Mouse (Mus musculus) layer of hippocampus, adult 9-11 months (tissue): Measurements from ENCODE around the gene Pced1b.
"Not testable (repeated sequence)": the region's sequence is repeated elsewhere in the genome, so short reads cannot be mapped to it uniquely, and the experiment has no call there.

Experiments used
- DNase-seq: peaks from one replicate; pipeline ENCODE4 v3.0.0; 2022

The Pced1b gene

DNA sequence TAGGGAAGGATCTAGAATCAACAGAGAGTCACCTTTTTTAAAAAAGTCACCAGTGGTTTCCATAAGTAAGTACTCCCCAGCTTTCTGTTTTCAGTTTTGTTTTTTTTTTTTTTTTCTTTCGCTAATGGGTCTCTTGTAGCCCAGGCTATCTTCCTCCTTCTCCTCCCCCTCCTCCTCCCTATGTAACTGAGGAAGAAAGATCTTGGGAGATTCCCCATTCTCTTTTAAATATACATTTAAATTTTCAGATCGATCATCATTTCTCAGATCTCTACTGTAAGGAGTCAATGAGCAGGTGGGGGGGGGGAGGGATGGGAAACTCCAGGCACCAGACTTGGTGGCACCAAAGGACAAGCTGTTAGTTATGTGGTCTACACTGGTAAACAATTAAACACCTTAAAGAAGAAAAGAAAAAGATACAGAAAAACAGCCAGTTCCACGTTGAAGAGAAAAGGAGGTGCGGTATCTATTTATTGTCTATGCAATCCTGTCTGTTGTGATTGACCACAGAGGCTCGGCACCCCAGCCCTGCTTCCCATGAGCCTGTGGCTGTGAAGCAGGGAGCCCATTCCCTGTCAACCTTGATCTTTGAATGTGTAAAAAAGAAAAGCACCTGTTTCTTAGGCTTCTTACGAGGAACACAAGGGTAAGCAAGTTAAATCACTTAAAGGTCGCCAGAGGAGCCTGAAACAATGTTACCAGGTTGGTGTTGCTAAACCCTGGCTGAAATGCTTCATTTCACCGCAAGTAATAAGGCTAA, 127.4 kb downstream of the Pced1b start:
- no peak for DNase-seq

DNA sequence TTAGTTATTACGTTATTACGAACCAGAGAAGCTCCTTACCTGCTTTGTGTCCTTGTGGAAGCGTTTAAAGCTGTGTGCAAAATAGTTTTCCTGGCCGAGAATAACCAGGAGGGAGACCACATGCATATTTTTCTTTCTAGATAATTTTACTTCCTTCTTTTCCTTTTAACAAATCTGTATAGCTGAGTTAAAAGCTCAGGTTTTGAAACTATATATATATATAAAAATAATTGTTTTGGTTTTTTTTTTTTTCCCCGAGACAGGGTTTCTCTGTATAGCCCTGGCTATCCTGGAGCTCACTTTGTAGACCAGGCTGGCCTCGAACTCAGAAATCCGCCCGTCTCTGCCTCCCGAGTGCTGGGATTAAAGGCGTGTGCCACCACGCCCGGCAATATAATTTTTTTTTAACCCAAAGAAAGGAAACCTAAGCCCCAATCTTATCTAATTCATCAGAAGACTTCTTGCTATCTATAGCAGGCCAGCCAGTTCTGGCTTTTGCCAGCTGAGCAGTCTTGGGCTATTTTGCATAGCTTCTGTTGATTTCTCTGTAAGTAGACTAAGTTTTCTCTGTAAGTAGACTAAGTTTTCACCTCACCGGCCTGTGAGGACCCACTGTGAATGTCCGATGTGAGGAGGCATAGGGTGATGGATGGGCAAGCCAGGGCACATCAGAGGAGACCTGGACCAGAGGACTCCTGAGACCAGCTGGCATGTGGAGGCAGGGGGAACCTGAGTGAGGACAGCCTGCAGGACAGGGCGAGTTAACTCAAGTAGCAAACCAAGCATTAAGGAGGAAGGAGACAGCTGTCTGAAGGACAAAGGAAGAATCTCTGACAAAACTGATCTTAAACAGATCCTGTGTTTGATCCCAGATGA, 128.2 kb downstream of the Pced1b start:
- DNase-seq: no peak

DNA sequence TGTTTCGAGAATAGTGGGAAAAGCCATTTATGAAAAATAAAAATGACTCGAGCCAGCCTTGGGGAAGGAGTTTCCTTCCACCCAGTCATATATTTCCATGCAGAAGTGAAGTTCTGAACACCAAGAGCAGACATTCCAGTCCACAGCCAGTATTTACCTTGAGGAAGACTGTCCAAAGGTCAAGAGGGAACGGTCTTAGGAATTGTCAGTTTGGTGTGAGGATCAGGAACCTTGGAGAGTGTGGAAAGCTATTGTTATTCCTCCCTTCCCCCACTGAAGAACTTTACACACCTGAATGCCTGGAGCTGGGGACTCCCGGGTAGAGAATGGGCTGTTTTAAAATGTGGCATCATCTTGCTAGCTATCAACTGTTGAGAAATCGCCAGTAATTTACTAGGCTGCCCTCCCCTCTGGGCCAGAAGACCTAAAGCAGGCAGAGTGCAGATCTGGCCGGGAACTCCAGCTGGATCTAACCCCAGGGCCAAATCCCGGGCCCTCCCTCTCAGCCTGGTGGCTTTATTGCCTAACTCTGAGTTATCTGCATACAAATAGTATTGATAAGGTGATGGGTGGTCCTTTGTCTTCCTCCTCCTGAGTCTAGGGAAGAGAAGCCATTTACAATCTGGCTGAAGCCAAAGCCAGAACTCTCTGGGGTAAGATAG, 129.3 kb downstream of the Pced1b start:
- no peak for DNase-seq

DNA sequence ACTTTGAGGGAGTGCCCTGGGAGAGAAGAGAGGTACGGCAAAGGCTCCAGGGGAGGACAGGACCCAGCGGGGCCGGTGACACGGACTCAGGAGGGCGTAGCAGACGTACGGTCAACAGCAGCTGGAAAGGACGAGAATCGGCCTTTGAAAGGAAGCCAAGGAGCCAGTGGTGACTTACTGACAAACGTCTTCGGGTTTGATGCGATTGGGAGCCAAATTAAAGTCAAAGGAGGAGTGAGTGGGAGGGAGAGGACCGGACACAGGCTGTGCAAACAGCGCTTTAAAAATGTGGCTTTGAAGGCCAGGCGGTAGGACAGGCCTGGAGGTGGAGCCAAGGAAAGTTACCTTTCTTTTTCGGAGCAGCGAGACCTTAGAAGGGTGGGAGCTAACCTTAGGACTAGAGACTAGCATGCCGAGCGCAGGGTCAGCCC, 129.9 kb downstream of the Pced1b start:
- DNase-seq: no peak

- no peak for DNase-seq
Measured at GRCm38 (mm10) chr15:97378061-97378460, 131.2 kb downstream of the Pced1b start.

GRCm38 (mm10) chr15:97379489-97380304, 132.8 kb downstream of the Pced1b start:
- no peak for DNase-seq

DNA sequence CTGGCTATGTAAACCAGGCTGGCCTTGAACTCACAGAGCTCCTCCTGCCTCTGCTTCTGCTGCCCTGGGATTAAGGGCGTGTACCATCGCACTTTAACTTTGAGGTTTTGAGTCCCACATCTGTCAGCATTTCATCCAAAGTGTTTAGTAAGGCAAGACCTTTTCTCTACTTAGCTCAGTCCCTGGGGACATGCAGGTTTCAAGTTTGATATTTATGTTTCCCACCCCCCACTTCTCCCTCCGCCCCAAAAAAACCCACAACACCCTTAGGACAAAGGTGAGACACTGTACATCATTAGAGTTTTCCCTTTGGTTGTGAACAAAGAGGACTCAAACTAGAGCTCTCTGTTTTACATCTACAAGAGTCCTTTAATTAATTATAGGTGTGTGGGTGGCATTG, 135.7 kb downstream of the Pced1b start:
- no peak for DNase-seq

DNA sequence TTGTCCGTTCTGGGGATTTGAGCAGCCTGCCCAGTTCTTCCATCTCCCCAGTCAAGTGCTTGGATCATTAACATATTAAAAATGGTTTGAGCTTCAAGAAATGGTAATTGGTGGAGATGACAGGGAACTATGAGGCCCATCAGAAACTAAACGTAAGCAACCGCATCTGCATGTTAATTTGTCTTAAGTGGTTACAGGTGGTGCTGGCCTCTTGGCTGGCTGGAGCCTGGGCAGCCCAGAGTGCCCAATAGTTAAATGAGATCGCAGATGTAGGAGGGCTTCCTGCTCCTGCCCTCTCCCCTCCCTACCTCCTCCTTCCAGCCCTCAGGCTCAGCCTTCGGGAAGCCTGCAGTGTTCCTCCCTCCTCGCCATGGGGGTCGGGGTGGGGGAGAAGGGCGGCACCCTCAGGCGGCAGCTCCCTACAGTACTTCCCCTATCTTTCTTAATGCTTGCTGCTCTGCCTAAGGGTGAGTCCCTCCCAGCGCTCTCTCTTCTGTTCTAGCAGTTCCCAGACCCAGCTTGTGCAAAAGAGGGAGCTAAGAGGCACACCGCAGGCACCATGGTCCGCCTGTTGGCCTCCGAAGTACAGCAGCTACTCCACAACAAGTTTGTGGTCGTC, 136.7 kb downstream of the Pced1b start:
- no peak for DNase-seq

DNA sequence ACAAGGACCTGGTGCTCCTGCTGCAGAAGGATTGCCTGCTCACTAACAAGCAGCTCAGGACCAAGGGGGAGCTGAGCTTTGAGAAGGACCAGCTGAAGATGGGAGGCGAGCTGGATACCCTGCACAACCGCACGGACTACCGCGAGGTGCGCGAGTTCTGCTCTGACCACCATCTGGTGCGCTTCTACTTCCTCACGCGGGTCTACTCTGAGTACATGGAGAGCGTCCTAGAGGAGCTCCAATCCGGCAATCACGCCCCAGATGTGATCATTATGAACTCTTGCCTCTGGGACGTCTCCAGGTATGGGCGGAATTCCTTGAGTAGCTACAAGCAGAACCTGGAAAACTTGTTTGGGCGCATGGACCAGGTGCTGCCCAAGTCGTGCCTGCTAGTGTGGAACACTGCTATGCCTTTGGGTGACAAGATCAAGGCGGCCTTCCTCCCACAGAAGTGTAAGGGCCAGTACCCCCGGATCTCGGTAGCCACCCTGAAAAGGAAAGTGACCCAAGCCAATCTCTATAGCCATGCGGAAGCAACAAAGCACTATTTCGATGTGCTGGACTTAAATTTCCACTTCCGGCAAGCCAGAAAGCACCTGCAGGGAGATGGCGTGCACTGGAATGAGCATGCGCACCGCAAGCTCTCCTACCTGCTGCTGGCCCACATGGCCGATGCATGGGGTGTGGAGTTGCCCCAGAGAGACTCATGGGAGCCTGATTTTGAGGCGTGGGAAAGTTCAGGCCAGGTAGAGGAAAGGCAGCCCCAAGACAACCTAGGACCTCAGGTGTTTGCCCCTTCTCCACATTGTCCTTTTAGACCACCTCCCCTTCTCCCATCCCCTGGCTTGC, 137.5 kb downstream of the Pced1b start:
- DNase-seq: no peak

DNA sequence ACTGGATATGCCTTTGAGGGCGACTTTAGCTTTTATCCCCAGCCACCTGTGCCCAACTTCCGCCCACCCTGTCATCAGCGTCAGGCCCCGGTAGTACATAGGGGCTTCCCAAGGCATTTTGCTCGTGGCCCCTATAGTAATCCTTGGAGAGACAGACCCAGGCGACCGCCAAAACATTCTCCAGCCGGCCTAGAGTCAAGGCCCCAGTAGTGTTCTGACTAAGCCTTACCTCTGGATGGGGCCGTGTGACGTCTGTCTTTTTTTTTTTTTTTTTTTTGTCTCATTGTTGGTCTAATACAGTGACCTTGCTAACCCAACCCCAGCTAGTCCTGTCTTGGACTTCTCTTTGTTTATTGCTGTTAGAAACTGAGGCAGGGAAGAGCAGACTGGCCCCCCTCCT, 138.3 kb downstream of the Pced1b start:
- not testable (repeated sequence) for DNase-seq

GRCm38 (mm10) chr15:97387793-97388192, 140.9 kb downstream of the Pced1b start:
- no peak for DNase-seq

DNA sequence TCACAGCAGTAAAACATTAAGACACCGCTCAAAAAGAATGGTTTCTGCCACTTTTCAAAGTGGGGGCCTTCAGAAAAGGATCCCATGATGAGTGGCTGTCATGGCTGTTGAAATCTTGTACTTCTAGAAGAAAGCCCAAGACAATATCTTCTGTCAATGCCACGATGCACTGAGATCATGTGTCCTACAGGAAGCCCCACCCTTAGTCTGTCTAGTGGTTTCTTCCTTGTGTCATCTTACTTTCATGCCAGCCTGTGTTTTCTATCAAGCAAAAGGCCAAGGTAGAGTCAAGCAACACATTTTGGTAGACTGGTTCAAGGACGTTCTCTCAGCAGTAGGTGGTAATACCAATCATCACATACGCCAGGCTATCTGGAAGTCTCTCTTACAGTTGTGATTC, 142.7 kb downstream of the Pced1b start:
- DNase-seq: no peak

GRCm38 (mm10) chr15:97390778-97391177, 143.9 kb downstream of the Pced1b start:
- DNase-seq: no peak

DNA sequence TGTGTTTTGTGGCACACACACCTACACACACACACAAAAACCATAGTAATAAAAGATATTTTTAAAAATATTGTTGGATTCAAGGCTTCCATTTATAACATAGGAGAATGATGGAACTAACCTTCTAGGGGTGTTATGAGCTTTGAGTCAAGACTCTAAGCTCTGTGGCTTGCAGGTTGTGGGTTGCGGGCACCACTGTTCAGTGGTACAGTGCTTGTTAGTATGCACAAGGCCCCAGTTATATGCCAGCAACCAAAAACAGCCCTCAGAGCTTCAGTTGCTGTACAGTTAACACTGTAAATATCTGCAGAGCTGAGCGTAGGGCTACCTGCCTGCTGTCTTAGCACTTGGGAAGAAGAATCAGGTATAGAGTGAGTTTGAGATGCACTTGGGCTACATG, 144.5 kb downstream of the Pced1b start:
- no peak for DNase-seq

DNA sequence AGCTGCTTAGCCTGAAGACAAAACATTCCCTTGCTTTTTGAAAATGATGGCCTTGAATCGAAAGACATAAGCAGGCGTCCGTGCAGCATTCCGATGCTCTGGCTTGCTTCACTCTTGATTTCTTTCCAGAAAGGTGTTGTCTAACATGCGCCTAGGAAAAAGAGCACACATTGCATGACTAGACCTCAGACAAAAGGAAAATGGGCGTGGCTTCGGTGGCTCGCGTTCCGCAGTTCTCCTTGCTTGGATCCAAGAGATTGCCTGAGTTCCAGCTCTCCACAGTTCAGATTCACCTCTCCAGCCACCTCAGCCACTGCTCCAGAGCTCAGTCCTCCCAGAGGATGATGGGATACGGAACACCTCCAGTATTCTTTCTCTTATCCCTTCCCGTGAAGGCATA, 147.7 kb downstream of the Pced1b start:
- no peak for DNase-seq

DNA sequence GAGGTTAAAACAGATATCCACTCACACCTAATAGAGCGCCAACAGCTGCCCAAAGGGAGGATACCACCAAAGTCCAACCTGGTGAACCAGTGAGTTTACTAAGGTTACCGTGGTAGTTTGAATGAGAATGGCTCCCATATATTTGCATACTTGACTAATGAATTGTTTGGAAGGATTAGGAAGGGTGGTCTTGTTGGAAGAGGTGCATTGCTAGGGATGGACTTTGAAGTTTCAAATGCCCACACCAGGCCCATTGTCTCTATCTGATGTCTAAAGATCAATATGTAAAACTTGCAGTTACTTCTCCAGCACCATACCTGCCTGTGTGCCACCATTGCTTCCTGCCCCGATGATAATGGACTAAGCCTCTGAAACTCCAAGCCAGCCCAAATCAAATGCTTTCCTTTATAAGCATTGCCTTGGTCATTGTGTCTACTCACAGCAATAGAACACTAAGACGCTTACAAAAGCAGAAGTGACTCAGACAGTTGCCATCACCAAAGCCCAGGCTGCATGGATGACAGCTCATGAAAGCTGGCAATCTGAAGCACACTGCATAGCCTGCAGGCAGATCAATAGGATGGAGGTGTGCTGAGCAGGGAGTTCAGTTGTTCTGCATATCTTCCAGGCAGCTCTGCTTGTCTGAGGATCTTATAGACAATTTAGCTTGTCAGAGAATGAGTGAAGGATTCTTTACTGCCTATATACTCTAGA, 149.8 kb downstream of the Pced1b start:
- DNase-seq: no peak

DNA sequence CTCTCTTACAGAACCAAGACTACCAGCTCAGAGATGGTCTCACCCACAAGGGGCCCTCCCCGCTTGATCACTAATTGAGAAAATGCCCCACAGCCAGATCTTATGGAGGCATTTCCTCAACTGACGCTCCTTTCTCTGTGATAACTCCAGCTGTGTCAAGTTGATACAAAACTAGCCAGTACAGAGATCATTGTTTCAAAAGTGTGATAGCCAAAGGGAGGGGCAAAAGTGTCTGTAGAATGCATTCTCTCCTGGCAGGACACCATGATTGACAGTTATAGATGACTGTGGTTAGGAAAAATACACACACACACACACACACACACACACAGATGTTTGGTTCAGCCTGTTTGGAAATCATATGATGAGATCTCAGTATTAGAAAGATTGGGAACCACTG, 150.9 kb downstream of the Pced1b start:
- no peak for DNase-seq

DNA sequence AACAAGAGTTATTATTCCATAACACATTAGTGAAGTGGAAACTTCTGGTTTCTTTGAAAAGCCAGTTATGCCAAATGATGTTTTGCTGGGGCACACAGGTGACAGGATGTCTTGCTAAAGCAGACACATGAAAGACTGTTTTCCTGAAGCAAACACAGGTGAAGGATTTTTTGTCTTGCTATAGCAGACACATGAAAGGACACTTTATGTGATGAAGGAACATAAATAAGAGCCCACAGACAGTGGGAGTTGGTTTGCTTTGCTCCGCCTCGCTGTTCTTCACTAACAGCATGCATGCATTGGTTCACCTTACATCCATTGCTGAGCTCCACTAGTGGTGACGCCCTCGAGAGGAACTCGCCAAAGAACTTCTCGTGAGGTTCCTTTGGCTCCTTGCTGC, 154.0 kb downstream of the Pced1b start:
- no peak for DNase-seq

- no peak for DNase-seq
Measured at GRCm38 (mm10) chr15:97404483-97404882, 157.6 kb downstream of the Pced1b start.

DNA sequence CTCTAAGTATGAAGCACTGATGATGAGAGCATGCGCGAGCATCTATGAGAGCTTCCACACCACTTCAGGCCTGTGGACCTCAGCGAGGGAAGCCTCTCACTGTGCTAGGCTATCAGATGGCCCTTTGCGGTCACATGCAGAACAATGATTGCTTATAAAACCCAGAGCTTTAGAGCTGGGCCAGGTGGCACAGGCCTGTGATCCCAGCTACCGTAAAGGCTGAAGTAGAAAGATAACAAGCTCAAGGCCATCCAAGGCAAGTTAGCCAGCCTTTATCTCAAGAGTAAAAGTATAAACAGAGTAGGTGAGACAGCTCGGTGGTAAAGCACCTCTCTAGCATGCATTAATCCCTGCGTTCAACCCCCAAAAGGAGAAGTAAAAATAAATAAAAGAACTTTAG, 158.1 kb downstream of the Pced1b start:
- DNase-seq: no peak

GRCm38 (mm10) chr15:97406105-97406504, 159.2 kb downstream of the Pced1b start:
- no peak for DNase-seq
